Mouse (Mus musculus) heart, embryonic 10.5 days (tissue): ENCODE results near the gene Acap2. TPM values are rescaled to one million over a fixed set of nuclear protein-coding genes. Genes with fewer than 3 reads are reported as not detected.

Experiments used
- DNase-seq: peaks from one replicate; pipeline ENCODE4 v3.0.0-alpha.2; 2017; ENCODE audit warnings: low spot score
- H3K27ac ChIP-seq: fragments of 300-500 bp; sonication (generic); 2 replicates; pipeline ENCODE4 v1.5.1; 2016; ENCODE audit warnings: mild to moderate bottlenecking
- H3K27me3 ChIP-seq: fragments of 300-500 bp; sonication (generic); 2 replicates; pipeline ENCODE4 v1.6.1; 2016; ENCODE audit warnings: mild to moderate bottlenecking; ENCODE audit not compliant: poor library complexity, insufficient read depth, severe bottlenecking
- H3K36me3 ChIP-seq: fragments of 300-500 bp; sonication (generic); 2 replicates; pipeline ENCODE4 v1.6.1; 2016; ENCODE audit warnings: mild to moderate bottlenecking, moderate library complexity
- H3K4me1 ChIP-seq: fragments of 300-500 bp; sonication (generic); 2 replicates; pipeline ENCODE4 v1.6.1; 2016; ENCODE audit warnings: mild to moderate bottlenecking
- H3K4me3 ChIP-seq: fragments of 300-500 bp; sonication (generic); 2 replicates; pipeline ENCODE4 v1.5.1; 2016; ENCODE audit warnings: mild to moderate bottlenecking, moderate library complexity
- H3K9me3 ChIP-seq: fragments of 300-500 bp; sonication (generic); 2 replicates; pipeline ENCODE4 v1.6.1; 2016; ENCODE audit warnings: mild to moderate bottlenecking, moderate library complexity
- WGBS: fragments of 180-500 bp; shearing (Covaris S2); methylation state at CpG from one replicate; pipeline ENCODE4 v1.1.7; 2016; 5-methylcytosine and 5-hydroxymethylcytosine counted together
- polyA plus RNA-seq: library from polyadenylated mRNA; unstranded; fragments of >200 nt; fragmentation: Nextera tagmentation; extraction: Ambion mirVana; gene quantifications from 2 replicates; pipeline ENCODE4 v1.2.1, GENCODE M21; 2016

The Acap2 gene
- polyA plus RNA-seq, 1 experiment from 2014 or later, result 16.4 TPM

DNA sequence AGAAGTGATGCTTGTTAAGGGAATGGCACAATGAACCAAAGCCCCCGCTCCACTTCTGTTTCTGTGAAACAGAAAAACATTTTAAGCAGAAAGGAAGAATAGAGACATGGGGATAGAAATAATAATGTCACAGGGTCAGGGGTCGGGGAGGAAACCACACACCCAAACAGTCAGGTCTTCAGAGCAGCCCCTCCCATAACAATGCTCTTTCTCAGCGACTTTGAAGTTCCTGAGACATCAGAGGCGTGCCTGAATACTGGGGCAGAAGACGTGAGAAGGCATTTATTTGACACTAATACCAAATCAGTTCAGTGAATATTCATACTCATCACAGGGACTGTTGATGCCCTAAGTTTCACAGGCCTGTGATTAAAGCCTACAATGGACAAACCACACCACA is 155.8 kb downstream of the Acap2 start:
- Histone ChIP-seq H3K9me3 (no peaks in the 10 kb centered on the region), H3K4me3 (no peak overlapping the region), H3K4me1 (peaks cover 33% of the 10 kb centered on the region), H3K36me3 (no peaks in the 10 kb centered on the region; the same call in 1 of the 2 replicates), H3K27ac (0 out of 2 replicates have a peak overlapping the region, but pooled peaks have one; percentile 84), H3K27me3 (no peaks in the 10 kb centered on the region)
- no peak for DNase-seq
- WGBS, result 77% methylated on average over 5 of the region's 5 CpGs

DNA sequence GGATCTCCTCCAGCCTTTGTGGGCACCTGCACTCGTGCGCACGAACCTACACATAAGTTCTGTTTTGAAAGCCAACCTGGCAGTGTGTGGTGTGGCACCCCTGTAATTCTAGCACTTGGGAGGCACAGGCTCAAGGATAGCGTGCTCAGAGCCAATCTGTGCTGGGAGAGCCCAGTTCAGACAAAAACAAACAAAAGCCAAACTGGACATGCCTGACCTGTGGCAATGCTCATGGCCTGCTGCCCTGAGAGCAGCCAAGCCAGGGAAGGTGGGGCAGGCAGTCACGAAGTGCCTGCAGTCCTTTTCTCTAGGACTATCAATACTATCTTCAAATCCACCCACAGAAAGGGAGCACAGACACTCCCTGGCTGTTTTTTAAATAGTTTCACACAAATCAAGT is 157.9 kb downstream of the Acap2 start:
- WGBS, result 83% methylated on average over 5 of the region's 5 CpGs

More for the DNA sequence above, 157.9 kb downstream of the Acap2 start:
- H3K36me3 ChIP-seq, result no peaks in the 10 kb centered on the region; the same call in 1 of the 2 replicates
- no peak for DNase-seq
- H3K27ac ChIP-seq, result no peak overlapping the region
- no peaks in the 10 kb centered on the region for H3K27me3 ChIP-seq
- peaks cover 36% of the 10 kb centered on the region for H3K4me1 ChIP-seq
- H3K4me3 ChIP-seq, result no peak overlapping the region
- no peaks in the 10 kb centered on the region for H3K9me3 ChIP-seq

Other genes with a start within 250 kb of the Acap2 start
- 11.8 and 15.0 TPM in 2 replicates for gene Xxylt1, start 119.8 kb downstream of the Acap2 start, polyA plus RNA-seq
- gene Ppp1r2, start 74.0 kb upstream of the Acap2 start, polyA plus RNA-seq, result 85.0 and 95.4 TPM in 2 replicates
- gene Apod, start 113.6 kb upstream of the Acap2 start, polyA plus RNA-seq, result not detected in 2 replicates
- gene Bdh1, start 221.0 kb upstream of the Acap2 start, polyA plus RNA-seq, result 10.7 and 13.8 TPM in 2 replicates